Mouse (Mus musculus) thymus, adult 2 months (tissue): Measurements from ENCODE around the gene Aff1.

Experiments
- CTCF ChIP-seq: fragments of 200-500 bp; IDR thresholded peaks from 2 replicates; pipeline ENCODE4 v1.5.1; 2012; ENCODE audit warnings: mild to moderate bottlenecking, control low read depth, low read length, moderate library complexity, borderline replicate concordance; ENCODE audit not compliant: control insufficient read depth, poor library complexity, insufficient read depth; ENCODE audit errors: extremely low read depth
- POLR2A ChIP-seq: fragments of 200-500 bp; IDR thresholded peaks from 2 replicates; pipeline ENCODE4 v1.6.1; 2012; ENCODE audit warnings: mild to moderate bottlenecking, low read length, control low read depth, moderate library complexity; ENCODE audit not compliant: control insufficient read depth, poor library complexity, insufficient read depth; ENCODE audit errors: extremely low read depth

DNA sequence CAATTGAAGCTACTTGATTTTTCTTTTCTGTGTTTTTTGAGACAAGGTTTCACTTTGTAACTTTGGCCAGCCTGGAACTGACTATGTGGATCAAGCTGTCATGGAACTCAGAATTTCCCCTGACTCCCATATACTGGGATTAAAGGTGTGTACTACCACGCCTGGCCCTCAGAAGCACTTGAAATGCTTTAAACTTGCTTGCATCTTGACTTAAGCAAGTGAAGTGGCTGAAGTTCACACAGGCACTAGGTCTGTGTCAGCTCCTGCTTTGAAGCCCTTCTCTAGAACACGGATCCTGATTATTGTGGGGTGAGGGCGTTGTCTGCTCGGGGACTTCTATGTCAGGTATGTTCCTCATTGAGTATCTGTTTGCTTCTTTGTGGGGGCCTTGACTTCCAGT, 30.5 kb downstream of the Aff1 start:
- TF ChIP-seq POLR2A, result no peak
- no peak for TF ChIP-seq CTCF
